Mouse (Mus musculus) Muller cell, postnatal 12 days (primary cell): ENCODE measurements at regions not wholly inside any gene's neighbourhood (a gene's known extent, or its start where the extent isn't known, plus 50 kb on each side); places are given as distances from the start of the nearest gene placed in this dataset.

Source experiments
- DNase-seq: peaks from one replicate; pipeline ENCODE4 v3.0.0-alpha.2; 2015; ENCODE audit errors: inconsistent ontology term

DNA sequence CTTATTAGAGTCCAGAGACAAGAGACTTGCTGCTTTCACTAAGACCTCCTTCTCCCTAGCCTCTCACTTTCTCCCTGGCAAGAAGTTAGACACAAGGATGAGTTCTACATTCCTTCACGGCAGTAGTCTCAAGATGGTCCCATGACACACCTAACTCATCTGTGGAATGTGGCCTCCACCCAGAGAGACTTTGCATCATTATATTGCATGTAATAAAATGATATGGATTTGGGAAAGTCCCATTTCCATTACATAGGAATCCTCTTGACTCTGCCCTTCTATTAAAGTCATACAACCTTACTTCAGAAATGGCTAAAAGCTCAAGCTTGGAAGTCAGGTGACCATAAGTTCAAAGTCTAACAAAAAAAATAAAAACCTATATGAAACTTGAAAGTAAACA is 165.4 kb downstream of the Atp6ap1l start:
- no peak for DNase-seq

DNA sequence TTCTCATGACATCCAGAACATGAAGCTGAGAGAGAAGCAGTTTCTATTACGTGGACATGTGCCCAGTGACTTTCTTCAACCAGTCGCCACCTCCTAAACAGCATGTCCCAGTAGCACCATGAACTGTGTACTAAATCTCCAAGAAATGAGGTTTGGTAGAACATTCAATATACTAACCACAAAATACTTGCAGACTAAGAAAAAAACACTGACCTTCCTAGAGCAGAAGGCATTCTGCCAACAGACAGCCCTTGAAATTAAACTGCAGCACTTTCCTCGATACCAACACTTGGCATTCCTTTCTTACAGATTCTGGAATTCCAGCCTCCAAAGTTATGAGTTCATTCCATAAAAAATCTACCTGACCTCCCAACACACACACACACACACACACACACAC is 166.6 kb downstream of the Atp6ap1l start:
- no peak for DNase-seq

- DNase-seq, result peak; percentile 83
Measured at GRCm38 (mm10) chr13:90733265-90733664, 171.9 kb downstream of the Atp6ap1l start.

DNA sequence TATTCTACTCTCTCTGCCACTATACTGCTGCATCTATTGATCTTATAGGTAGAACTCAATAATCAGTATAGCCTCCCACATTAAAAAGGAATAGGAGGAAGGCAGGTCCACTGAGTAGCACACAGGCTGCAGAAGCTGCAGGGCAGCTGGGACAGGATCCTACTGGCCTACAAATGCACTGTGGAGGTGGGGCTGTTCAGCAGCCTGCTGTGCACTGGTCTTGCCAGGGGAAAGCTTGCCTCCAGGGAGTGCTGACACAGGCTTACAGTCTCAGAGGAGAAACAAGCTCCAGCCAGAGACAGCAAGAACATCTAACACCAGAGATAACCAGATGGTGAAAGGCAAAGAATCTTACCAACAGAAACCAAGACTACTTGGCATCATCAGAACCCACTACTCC is 176.1 kb downstream of the Atp6ap1l start:
- no peak for DNase-seq

DNA sequence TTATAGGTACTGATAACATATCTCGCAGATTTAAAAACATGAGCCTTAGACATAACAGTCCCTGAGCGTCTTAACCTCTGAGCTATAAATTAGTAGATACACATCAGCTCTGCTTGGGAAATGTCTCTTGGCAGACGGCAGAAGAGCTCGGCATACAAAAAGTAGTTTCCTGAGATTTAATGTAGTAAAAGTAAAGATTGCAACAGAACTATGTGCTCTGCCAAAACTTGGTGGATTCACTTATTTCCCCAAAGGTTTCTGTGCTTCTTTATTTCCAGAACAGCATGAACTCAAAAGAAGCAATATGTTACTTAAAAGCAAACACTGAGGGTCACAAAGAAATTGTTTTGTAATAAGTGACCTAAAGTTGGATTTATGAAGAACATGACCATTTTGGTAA is 177.3 kb downstream of the Atp6ap1l start:
- DNase-seq, result no peak

- no peak for DNase-seq
Measured at GRCm38 (mm10) chr13:90725053-90725827, 179.9 kb downstream of the Atp6ap1l start.

- DNase-seq, result no peak
Measured at GRCm38 (mm10) chr13:90724598-90724997, 180.6 kb downstream of the Atp6ap1l start.

GRCm38 (mm10) chr13:90723533-90723898 is 181.6 kb downstream of the Atp6ap1l start:
- DNase-seq, result no peak

DNA sequence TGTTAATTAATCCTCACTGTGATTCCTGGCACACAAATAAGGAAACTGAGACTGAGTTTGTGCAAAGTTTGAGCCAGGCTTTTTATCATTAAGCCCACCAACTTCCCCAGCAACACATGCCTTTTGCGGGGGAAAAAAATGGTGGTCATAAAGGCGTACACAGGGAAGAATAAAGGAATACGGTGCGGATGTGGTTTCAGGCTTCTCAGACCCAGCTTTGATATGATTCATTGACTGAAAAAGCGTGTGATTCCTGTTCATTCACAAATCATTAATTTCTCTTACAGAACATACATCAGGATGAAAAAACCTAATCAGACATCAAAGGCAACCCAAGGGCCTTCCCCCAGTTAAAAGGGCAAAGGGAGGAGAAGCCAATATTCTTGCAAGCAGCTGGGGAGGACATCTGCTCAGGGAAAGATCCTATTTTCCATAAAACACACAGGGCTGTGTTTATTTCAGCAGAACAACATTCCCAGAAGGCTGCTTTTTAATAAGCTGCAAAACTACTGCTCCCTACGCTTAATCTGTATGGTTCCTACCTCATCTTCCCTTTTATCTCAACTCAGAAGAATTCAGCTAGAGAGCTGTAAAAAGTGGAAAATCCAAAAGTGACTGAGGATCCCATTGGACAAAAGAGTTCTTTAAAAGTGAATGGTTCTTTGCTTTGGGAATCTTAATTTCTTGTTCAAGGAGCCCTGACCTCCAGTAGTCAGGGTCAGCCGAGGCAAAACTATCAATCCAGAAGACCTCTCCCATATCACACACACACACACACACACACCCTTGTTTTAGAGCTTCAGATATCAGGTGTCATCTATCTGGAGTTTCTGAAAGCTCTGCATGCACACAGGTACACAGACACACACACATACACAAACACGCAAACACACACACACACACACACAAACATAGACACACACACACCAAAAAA is 182.3 kb downstream of the Atp6ap1l start:
- DNase-seq, result no peak

DNA sequence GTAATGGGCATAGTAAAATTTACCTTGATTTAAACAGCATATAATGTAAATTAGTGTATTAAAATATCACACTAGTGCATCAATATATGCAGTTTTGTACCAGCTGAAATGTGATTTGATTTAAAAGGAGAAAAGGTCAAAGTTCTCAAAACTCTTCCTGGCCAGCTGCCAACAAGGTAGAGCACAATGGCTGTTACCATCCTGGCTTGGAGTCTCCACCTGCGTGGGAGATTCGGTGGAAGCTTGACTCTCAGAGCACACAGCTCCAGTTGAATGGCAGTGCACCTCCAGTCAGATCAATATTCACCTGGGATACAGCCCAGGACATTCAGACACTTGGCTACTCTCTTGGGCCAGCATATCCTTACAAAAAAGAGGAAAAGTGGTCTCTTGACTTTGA is 220.8 kb downstream of the Atp6ap1l start:
- DNase-seq, result no peak

GRCm38 (mm10) chr13:90679162-90680010 is 225.8 kb downstream of the Atp6ap1l start:
- DNase-seq, result no peak

GRCm38 (mm10) chr13:90673823-90674222 is 231.3 kb downstream of the Atp6ap1l start:
- no peak for DNase-seq

DNA sequence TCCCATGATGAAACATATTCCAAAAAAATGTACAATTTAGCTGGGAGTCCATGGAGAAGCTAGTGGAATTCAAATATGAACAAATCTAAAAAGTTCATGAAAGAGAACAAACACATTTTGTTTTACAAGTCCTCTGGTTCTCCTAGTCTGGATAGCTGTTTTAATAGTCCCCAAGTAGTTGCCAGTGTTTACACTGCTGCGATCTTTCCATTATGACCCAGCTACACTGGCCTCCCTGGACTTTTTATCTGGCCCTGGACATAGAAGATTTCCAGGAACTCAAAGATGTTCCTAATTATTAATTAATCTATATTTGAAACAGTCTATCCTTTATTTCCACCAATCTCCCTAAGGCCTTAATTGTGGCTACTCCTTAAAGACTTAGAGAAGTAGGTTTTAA is 232.1 kb downstream of the Atp6ap1l start:
- DNase-seq, result no peak

DNA sequence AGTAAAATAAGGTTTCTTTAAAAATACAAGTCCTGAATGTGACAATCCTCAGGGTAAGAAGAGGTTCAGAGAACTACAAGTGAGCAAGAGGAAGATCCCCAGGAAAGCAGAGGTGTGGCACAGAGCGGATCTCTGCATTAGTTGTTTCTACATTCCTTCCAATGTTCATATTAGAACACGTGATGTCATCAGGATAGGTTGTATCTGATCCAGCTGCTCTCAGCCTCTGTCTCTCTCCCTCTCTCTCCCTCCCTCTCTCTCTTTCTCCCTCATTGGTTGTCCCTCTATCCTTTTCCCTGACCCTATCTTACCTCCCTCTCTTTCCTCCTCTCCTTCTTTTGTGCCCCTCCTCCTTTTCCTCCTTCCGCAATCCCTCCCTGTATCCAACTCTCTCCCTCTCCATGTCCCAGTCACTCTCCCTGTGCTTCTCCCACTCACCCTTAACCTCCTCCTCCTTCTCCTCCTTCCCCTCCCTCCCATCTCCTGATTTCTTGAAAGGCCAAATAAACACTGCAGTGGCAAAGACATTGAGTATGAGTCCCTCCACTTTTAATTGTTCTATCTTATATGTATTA is 243.5 kb downstream of the Atp6ap1l start:
- no peak for DNase-seq

GRCm38 (mm10) chr13:90660950-90661349 is 244.2 kb downstream of the Atp6ap1l start:
- DNase-seq, result no peak

DNA sequence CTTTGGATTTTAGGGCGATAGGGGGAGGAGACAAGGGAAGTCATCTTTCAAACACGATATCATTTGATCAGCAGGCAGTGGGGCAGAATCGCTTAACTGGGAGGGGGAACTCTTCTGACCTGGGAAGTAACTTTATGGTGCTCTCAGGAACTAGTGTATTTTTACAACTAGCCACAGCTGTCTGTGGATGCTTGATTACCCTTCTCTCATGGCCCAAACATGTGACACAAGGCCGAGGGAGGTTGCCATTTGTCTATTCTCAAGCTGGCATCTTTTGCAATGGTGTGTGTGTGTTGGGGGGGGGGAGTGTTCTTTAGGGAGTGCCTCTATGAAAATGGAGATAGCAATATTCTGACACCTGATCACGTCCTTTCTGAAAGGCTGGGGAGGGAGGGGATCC is 246.1 kb downstream of the Atp6ap1l start:
- DNase-seq, result no peak

DNA sequence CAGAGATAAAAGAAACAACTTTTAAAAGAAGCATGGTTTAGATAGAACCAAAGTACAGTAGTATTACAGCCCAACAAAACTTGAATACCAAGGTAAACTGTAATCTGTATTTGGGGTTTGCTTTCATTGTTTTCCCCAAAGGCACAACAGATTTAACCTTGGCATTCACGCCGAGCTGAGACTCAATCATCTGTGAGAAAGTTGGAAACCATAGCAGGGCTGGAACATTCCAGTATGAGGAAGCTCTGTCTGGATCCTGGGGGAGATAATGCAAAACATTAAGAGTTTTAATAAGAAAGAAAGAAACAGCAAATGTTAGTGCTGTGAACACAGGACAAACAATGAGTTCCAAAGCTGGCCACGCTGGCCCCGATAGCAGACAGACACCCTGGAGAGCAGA is 258.8 kb downstream of the Atp6ap1l start:
- peak; percentile 65 for DNase-seq

GRCm38 (mm10) chr13:90644216-90644615 is 260.9 kb downstream of the Atp6ap1l start:
- no peak for DNase-seq

DNA sequence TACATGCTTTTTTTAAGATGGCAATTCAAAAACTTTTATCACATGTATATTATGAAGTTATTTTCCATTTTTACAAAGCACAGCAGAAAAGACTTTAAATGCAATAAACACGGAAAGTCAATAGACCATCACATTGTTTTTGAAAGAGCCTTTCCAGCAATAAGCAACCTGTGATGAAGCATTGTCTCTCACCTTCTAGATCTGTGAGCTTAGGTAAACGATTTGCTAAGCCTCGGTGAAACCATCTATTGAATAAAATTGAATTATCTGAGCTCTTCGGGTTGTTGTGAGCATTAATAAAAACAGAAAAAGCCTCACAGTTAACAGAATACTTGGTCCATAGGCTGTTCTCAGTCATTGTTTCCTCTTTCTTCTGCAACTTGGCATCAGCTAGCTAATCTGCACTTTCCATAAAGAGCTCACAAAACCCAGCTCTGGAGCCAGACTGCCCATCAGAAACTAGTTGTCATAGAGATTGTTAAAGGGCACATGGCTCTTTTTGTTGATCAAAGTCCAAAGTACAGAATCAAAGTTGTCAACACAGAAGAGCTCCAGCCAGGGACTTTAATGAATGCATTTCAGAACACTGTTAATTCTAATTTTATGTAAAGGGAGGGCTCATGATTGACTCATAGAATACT is 261.5 kb downstream of the Atp6ap1l start:
- DNase-seq, result peak; percentile 57

DNA sequence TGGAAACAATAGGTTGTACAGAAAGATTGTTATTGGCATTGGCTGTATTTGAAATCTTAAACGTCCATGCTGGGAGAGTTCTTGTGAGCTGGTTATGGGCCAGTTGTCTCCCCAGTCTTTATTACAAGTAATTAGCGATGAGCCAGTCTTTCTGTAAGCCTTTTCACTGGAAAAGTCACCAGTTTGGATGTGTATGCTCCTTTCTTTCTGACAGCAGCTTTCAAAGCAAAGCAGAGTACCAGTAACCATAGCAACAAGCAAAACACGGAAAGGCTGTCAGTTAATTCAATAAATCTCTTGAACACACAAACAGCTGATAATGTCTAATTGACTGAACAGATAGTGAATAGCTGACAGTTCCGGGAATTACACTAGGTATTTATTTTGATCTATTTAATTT is 262.0 kb downstream of the Atp6ap1l start:
- DNase-seq, result peak; percentile 73

DNA sequence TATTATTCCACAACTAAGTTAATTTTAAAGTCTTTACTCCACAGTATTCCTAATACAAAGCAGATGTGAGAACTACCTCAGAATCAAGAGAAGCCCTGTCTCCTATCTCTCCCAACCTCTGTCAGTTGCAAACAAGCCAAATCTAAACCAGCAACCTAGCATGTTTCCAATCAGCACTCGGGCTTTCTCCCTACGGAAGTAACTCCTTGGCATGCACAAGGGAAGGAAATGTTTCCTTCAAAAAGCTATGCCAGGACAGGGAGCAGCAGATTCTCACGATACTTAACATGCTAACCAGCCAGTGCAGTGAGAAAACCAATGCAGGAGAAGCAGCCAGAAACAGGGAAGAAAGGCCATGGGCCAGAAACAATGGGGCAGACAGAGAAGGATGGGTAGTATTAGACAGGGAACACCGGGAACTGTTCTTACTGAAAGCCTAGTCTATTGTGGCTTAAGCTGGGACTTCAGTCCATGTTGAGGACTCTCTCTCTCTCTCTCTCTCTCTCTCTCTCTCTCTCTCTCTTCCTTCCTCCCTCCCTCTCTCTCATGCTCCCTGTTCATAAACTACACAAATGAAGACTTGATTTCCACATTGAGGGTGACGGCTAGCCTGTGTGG is 262.8 kb downstream of the Atp6ap1l start:
- DNase-seq, result no peak
